Mouse (Mus musculus) neural tube, embryonic 11.5 days (tissue): ENCODE measurements around the gene Dpf1. TPM values are rescaled to one million over a fixed set of nuclear protein-coding genes. Genes with fewer than 3 reads are reported as not detected.

Experiments
- ATAC-seq: fragments of 200-750 bp; cut with Nextera tagmentation; 2 replicates; pipeline ENCODE4 v1.8.0; 2017; ENCODE audit warnings: moderate number of reproducible peaks, mild to moderate bottlenecking, moderate TSS enrichment, moderate library complexity; ENCODE audit not compliant: insufficient read depth, low FRiP score, low TSS enrichment
- DNase-seq: peaks from one replicate; pipeline ENCODE4 v3.0.0-alpha.2; 2015; ENCODE audit warnings: low spot score
- H3K27ac ChIP-seq: fragments of 300-500 bp; sonication (generic); 2 replicates; pipeline ENCODE4 v1.5.1; 2014; ENCODE audit warnings: low read depth, mild to moderate bottlenecking, low read length
- H3K27me3 ChIP-seq: fragments of 300-500 bp; sonication (generic); 2 replicates; pipeline ENCODE4 v1.6.1; 2014; ENCODE audit warnings: mild to moderate bottlenecking, low read length, mixed read lengths; ENCODE audit not compliant: control insufficient read depth, insufficient read depth
- H3K36me3 ChIP-seq: fragments of 300-500 bp; sonication (generic); 2 replicates; pipeline ENCODE4 v1.6.1; 2014; ENCODE audit warnings: mild to moderate bottlenecking, low read length, moderate library complexity, mixed read lengths; ENCODE audit not compliant: control insufficient read depth, insufficient read depth
- H3K4me1 ChIP-seq: fragments of 300-500 bp; sonication (generic); 2 replicates; pipeline ENCODE4 v1.6.1; 2014; ENCODE audit warnings: low read length, mixed read lengths; ENCODE audit not compliant: control insufficient read depth, insufficient read depth
- H3K4me2 ChIP-seq: fragments of 300-500 bp; sonication (generic); 2 replicates; pipeline ENCODE4 v1.6.1; 2014; ENCODE audit warnings: low read depth, mild to moderate bottlenecking, moderate library complexity
- H3K4me3 ChIP-seq: fragments of 300-500 bp; sonication (generic); 2 replicates; pipeline ENCODE4 v1.5.1; 2014; ENCODE audit warnings: low read depth, low read length
- H3K9ac ChIP-seq: fragments of 300-500 bp; sonication (generic); 2 replicates; pipeline ENCODE4 v1.6.1; 2014; ENCODE audit warnings: mild to moderate bottlenecking, low read length
- H3K9me3 ChIP-seq: fragments of 300-500 bp; sonication (generic); 2 replicates; pipeline ENCODE4 v1.6.1; 2016; ENCODE audit warnings: low read length; ENCODE audit not compliant: control insufficient read depth
- WGBS: fragments of 180-500 bp; shearing (Covaris S2); extraction: QIAGEN DNeasy Blood & Tissue Kit; methylation state at CpG from one replicate; pipeline ENCODE4 v1.1.7; 2014; 5-methylcytosine and 5-hydroxymethylcytosine counted together
- polyA plus RNA-seq: library from polyadenylated mRNA; unstranded; fragments of >200 nt; fragmentation: Nextera tagmentation; extraction: Ambion mirVana; gene quantifications from 2 replicates; pipeline ENCODE4 v1.2.1, GENCODE M21; 2014

Gene Dpf1
- polyA plus RNA-seq, 1 experiment from 2014 or later, result 65.2 TPM

GRCm38 (mm10) chr7:29338351-29338919, 34.7 kb downstream of the Dpf1 start:
- no peak overlapping the region for H3K9ac ChIP-seq
- H3K36me3 ChIP-seq, result 0 out of 2 replicates have a peak, but pooled peaks cover 2% of the 10 kb centered on the region
- no peak overlapping the region for H3K27ac ChIP-seq

GRCm38 (mm10) chr7:29338984-29339679, 35.4 kb downstream of the Dpf1 start:
- no peaks in the 10 kb centered on the region for H3K4me1 ChIP-seq
- no peak overlapping the region for H3K27ac ChIP-seq
- 0 out of 2 replicates have a peak, but pooled peaks cover 2% of the 10 kb centered on the region for H3K36me3 ChIP-seq
- no peaks in the 10 kb centered on the region for H3K27me3 ChIP-seq
- DNase-seq (no peak), ATAC-seq (no peak)
- H3K9me3 ChIP-seq, result no peaks in the 10 kb centered on the region
- 78% methylated on average over 14 of the region's 14 CpGs for WGBS
- H3K9ac ChIP-seq, result no peak overlapping the region
- H3K4me2 ChIP-seq, result no peak overlapping the region
- no peak overlapping the region for H3K4me3 ChIP-seq

More at GRCm38 (mm10) chr7:29338351-29338919, 34.7 kb downstream of the Dpf1 start:
- H3K4me3 ChIP-seq, result no peak overlapping the region
- ATAC-seq (no peak), DNase-seq (no peak)
- no peak overlapping the region for H3K4me2 ChIP-seq
- WGBS, result 81% methylated on average over 9 of the region's 9 CpGs
- H3K27me3 ChIP-seq, result no peaks in the 10 kb centered on the region
- H3K4me1 ChIP-seq, result no peaks in the 10 kb centered on the region
- H3K9me3 ChIP-seq, result no peaks in the 10 kb centered on the region

GRCm38 (mm10) chr7:29340247-29340646, 36.5 kb downstream of the Dpf1 start:
- Histone ChIP-seq H3K4me3 (no peak overlapping the region), H3K27ac (no peak overlapping the region), H3K4me1 (no peaks in the 10 kb centered on the region), H3K9ac (no peak overlapping the region), H3K36me3 (0 out of 2 replicates have a peak, but pooled peaks cover 2% of the 10 kb centered on the region), H3K4me2 (no peak overlapping the region), H3K9me3 (no peaks in the 10 kb centered on the region), H3K27me3 (no peaks in the 10 kb centered on the region)
- 85% methylated on average over 9 of the region's 9 CpGs for WGBS
- ATAC-seq (no peak), DNase-seq (no peak)

GRCm38 (mm10) chr7:29340838-29341237, 37.1 kb downstream of the Dpf1 start:
- H3K27me3 ChIP-seq, result no peaks in the 10 kb centered on the region
- no peak for DNase-seq
- ATAC-seq, result no peak
- H3K27ac ChIP-seq, result no peak overlapping the region
- H3K9ac ChIP-seq, result no peak overlapping the region
- 94% methylated on average over 8 of the region's 8 CpGs for WGBS
- H3K4me2 ChIP-seq, result no peak overlapping the region
- H3K36me3 ChIP-seq, result 0 out of 2 replicates have a peak, but pooled peaks cover 2% of the 10 kb centered on the region
- no peaks in the 10 kb centered on the region for H3K9me3 ChIP-seq
- H3K4me3 ChIP-seq, result no peak overlapping the region
- no peaks in the 10 kb centered on the region for H3K4me1 ChIP-seq

- 80% methylated on average over 12 of the region's 12 CpGs for WGBS
- no peak for DNase-seq
Measured at GRCm38 (mm10) chr7:29341722-29342121, 38.0 kb downstream of the Dpf1 start.

GRCm38 (mm10) chr7:29342489-29343092, 38.8 kb downstream of the Dpf1 start:
- ATAC-seq (no peak), DNase-seq (no peak)
- H3K27me3 ChIP-seq, result no peaks in the 10 kb centered on the region
- no peaks in the 10 kb centered on the region for H3K9me3 ChIP-seq
- 63% methylated on average over 8 of the region's 8 CpGs for WGBS
- H3K36me3 ChIP-seq, result 0 out of 2 replicates have a peak, but pooled peaks cover 2% of the 10 kb centered on the region
- 0 out of 2 replicates have a peak overlapping the region, but pooled peaks have one; percentile 4 for H3K9ac ChIP-seq
- no peaks in the 10 kb centered on the region for H3K4me1 ChIP-seq
- H3K4me2 ChIP-seq, result no peak overlapping the region
- no peak overlapping the region for H3K27ac ChIP-seq
- H3K4me3 ChIP-seq, result no peak overlapping the region

More at GRCm38 (mm10) chr7:29341722-29342121, 38.0 kb downstream of the Dpf1 start:
- no peak overlapping the region for H3K4me3 ChIP-seq
- no peaks in the 10 kb centered on the region for H3K9me3 ChIP-seq
- no peak for ATAC-seq
- H3K27me3 ChIP-seq, result no peaks in the 10 kb centered on the region
- H3K4me1 ChIP-seq, result no peaks in the 10 kb centered on the region
- H3K4me2 ChIP-seq, result no peak overlapping the region
- no peak overlapping the region for H3K9ac ChIP-seq
- no peak overlapping the region for H3K27ac ChIP-seq
- 0 out of 2 replicates have a peak, but pooled peaks cover 2% of the 10 kb centered on the region for H3K36me3 ChIP-seq

- WGBS, result 92% methylated on average over 7 of the region's 7 CpGs
Measured at GRCm38 (mm10) chr7:29343746-29344145, 40.0 kb downstream of the Dpf1 start.

GRCm38 (mm10) chr7:29345534-29345933, 41.8 kb downstream of the Dpf1 start:
- no peak overlapping the region for H3K9ac ChIP-seq
- H3K27ac ChIP-seq, result no peak overlapping the region
- no peaks in the 10 kb centered on the region for H3K9me3 ChIP-seq
- ATAC-seq, result no peak
- H3K36me3 ChIP-seq, result no peaks in the 10 kb centered on the region; the same call in 1 of the 2 replicates
- 75% methylated on average over 4 of the region's 4 CpGs for WGBS
- no peaks in the 10 kb centered on the region for H3K4me1 ChIP-seq
- DNase-seq, result no peak
- H3K27me3 ChIP-seq, result no peaks in the 10 kb centered on the region
- H3K4me3 ChIP-seq, result no peak overlapping the region
- no peak overlapping the region for H3K4me2 ChIP-seq

More at GRCm38 (mm10) chr7:29343746-29344145, 40.0 kb downstream of the Dpf1 start:
- no peak overlapping the region for H3K4me3 ChIP-seq
- H3K27me3 ChIP-seq, result no peaks in the 10 kb centered on the region
- no peak overlapping the region for H3K4me2 ChIP-seq
- H3K4me1 ChIP-seq, result no peaks in the 10 kb centered on the region
- no peaks in the 10 kb centered on the region for H3K9me3 ChIP-seq
- no peak overlapping the region for H3K27ac ChIP-seq
- H3K9ac ChIP-seq, result no peak overlapping the region
- DNase-seq (no peak), ATAC-seq (no peak)
- H3K36me3 ChIP-seq, result no peaks in the 10 kb centered on the region; the same call in 1 of the 2 replicates
